Mouse (Mus musculus): ENCODE measurements around the gene Asb1.

- no peak for TF ChIP-seq CTCF (IDR thresholded peaks at IDR 0.05; ENCODE audit: insufficient read depth, low read depth, low read length)
- no peak for TF ChIP-seq POLR2A (IDR thresholded peaks at IDR 0.05; ENCODE audit: insufficient read depth, low read depth, low read length)
Measured at GRCm38 (mm10) chr1:91564004-91564403, 23.7 kb downstream of the Asb1 start.

Measured in olfactory bulb, adult 2 months (tissue).